Mouse (Mus musculus) thymus, postnatal 25 days (tissue): ENCODE data around the gene Asap2.

ENCODE experiments used
- DNase-seq: peaks from one replicate; pipeline ENCODE4 v3.0.0; 2022

Asap2 gene

GRCm38 (mm10) chr12:21217776-21218444, 227.7 kb downstream of the Asap2 start:
- no peak for DNase-seq

- DNase-seq, result no peak
These were observed 230.3 kb downstream of the Asap2 start for GRCm38 (mm10) chr12:21220596-21220995.

GRCm38 (mm10) chr12:21223923-21224322, 233.7 kb downstream of the Asap2 start:
- no peak for DNase-seq

- DNase-seq, result no peak
These were observed 235.1 kb downstream of the Asap2 start for GRCm38 (mm10) chr12:21225358-21225757.

DNA sequence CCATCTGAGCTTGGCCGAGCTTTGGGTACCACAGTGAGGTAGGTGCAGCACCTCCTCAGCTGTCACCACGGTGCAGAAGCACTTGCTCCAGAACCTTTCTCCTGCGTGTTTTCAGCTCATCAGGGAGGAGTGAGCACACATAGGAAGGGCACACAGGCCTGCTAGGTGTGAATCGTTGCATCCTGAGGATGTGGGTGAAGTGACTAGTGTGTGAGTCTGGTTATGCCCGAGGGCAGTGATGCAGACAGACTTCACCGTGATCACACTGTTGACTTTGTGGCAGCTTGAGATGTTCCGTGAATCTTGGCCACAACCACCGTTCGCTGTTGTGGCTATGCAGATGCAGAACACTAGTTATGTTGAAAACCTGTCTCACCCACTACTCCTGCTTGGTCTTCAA, 236.1 kb downstream of the Asap2 start:
- DNase-seq, result no peak

DNA sequence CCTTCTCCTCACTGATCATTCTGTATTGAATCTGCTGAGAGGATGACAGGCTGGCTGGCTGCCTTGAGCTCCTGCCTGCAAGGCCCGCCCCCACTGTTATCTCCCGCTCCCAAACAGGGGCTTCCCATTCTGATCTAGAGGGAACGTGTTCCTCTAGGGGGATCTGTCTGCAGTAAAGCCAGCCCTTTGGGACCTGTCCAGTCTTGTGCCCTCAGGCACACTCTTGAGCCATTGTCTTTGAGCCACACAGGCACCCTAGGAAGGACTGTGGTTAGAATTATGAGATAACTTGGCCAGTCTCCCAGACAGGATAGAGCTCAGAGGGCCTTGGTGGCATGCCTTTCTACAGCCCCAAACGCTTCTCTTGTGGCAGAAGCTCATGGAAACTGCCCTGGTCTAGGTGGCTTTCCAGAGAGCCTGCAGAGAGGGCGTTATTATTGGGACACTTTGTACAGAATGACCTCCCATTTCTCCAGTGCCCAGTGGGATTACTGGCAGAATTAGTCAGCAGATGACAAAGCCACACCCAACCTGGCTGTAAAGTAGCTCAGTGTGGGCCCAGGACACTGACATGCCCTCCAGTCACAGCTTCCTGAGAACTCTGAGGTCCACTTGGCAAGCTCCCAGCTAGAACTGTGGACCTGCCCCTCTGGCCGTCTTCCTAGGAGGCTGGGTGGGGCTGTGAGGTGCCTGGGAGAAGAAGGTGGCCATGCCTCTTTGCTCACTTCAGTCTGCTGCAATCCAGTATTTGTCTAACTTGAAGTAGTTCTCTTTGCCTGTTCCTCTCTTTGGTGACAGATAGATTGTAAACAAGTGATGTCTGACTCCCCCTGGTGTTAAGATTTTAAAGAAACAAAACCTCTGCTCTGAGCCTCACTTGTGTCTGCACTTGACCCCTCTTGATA, 237.1 kb downstream of the Asap2 start:
- no peak for DNase-seq

DNA sequence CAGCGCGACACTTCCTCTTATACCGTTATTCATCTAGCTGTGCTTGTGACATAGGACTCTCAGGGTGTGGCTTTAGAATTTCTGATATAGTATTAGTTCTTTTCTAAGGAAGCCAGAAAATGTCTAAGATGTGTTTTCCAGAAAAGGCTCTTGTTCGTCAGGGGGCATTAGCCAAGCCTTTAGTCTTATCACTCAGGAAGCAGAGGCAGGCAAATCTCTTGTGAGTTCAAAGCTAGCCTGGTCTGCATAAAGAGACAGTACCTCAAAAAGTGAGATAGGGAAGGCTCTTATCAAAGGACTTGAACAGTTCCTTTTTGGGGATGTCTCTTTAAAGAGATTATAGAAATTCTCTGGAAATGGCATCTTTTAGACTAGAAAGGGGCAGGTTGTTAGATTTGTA, 238.4 kb downstream of the Asap2 start:
- DNase-seq, result no peak

GRCm38 (mm10) chr12:21229076-21229918, 239.0 kb downstream of the Asap2 start:
- no peak for DNase-seq

DNA sequence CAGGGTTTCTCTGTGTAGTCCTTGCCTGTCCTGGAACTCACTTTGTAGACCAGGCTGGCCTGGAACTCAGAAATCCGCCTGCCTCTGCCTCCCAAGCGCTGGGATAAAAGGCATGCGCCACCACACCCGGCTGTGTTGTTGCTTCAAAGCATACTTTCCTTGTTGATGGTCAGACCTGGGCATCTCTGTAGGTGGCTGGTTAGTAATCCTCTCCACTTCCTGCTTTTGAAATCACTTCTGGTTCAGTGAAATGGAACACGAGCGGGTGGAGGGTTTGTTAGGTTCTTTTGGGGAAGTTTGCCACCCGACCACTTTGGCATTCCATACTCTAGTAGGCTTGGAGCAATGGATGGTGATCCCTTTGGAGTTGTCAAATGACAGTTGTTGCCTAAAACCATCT, 243.5 kb downstream of the Asap2 start:
- DNase-seq, result no peak

DNA sequence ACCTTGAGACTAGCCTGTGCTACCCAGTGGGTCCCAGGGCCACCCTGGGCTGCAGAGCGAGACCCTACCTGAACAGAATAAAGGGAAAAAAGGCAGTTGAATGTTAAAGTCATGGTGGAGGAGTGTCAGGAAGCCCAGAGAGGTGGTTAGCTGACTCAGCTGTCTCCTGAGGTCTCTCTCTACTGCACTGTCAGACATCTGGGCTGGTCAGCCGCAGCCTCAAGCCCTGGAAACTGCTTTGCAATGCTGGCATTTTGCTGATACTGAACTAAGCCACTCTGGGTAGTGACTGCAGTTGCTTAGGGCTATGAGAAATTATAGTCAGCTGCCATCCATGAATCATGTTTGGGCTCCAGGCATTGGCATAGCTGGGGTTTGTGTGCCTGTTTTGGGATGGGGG, 244.3 kb downstream of the Asap2 start:
- no peak for DNase-seq

GRCm38 (mm10) chr12:21241965-21242364, 251.7 kb downstream of the Asap2 start:
- no peak for DNase-seq

GRCm38 (mm10) chr12:21244375-21244960, 254.2 kb downstream of the Asap2 start:
- DNase-seq, result no peak

DNA sequence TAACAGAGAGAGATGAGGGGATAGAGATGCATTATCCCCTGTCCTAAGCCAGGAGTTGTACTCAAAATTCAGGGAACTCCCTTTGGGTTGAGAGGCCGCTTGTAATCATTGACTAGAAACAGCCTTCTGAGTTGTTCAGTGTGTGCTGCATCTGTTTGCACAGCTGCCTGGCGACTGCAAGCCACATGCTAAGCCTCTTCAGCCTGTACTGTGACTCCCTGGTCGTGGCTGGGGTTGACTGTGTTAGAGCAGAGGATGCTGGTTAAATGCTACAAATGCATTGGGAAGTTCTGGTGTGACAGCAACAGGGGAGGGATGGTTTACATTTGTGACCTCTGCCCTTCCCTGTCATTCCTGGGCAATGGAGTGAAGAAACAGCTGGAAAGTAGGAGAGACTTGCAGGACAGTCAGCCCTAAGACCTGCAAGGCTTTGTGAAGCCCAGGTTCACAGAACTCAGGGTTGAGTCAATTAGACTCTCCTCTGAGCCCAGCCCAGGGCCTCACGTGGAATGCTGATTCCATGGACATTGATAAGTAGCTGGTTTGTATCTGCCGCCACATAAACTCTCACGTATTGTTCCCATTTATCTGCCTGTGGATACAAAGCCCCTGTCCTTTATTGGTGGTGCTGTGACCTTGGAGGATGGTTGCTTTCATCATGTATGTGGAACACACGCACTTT, 257.6 kb downstream of the Asap2 start:
- no peak for DNase-seq

GRCm38 (mm10) chr12:21260494-21261256, 270.4 kb downstream of the Asap2 start:
- DNase-seq, result peak; percentile 35

DNA sequence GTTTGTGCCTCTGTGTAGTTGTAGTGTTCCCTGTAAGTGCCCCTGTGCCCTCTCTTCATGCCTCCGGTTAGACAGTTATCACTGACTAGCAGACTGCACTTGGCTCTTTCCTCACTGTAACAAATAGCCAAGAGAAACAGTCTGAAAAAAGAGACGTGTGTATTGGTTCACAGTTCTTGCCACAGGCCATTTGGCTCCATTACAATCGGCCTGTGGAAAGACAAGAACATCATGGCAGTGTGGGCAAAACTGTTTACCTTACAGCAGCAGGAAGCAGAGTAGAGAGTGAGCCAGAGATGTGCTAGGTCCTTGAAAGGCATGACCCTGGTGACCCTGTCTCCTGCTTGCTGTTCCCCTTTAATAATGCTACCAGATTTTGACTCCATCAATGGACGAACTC, 271.3 kb downstream of the Asap2 start:
- DNase-seq, result no peak

- no peak for DNase-seq
These were observed 273.0 kb downstream of the Asap2 start for GRCm38 (mm10) chr12:21263256-21263655.

- no peak for DNase-seq
These were observed 274.0 kb downstream of the Asap2 start for GRCm38 (mm10) chr12:21264241-21264640.

GRCm38 (mm10) chr12:21264970-21265369, 274.7 kb downstream of the Asap2 start:
- no peak for DNase-seq

GRCm38 (mm10) chr12:21265501-21265900, 275.2 kb downstream of the Asap2 start:
- DNase-seq, result no peak

DNA sequence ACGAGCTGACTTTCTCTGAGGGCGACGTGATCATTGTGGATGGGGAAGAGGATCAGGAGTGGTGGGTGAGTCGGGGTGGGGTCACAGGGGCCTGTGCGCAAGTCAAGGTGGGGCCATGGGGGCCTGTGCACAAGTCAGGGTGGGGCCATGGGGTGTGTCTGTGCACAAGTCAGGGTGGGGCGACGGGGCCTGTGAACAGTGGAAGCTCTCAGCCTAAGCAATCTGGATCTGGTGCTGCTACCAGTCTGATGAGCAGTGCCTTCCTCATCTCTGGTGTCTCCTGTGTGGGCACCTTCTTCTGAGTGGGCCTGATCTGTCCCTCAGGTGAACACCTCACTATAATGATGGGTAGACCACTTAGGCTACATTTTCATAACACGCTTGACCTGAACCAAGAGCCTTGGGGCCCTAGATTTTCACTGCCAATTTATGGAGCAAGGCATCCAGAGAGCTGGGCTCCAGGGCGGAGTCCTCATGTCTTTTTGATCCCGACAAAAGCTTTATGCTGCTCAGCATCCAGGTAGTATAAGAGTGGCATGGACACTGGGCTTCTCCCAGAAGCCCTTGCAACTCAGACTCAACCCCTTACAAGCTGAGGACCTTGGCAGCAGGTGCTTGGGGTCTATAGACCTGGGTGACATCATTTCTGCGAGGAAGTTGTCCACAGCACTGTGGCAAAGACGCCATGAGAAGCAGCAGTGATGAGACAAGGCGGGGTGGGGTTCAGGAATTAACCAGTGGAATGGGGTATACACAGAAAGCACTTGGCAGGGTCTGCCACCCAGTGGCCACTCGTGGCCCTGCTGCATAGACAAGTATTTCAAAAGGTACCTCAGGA, 275.9 kb downstream of the Asap2 start:
- peak; percentile 35 for DNase-seq

DNA sequence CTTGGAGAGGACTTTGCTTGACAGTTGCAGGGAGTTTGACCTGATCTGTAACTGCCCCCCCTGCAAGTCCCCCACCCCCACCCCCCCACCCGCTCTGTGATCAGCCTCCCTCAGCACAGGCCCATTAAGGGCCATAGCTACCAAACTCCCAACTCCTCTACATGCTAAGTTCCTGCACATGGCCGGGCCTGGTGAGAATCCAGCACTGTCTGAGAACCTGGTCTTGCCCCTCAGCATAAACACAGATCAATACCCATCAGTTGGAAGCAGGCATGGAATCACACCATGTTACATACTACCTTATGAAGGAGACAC, 276.5 kb downstream of the Asap2 start:
- DNase-seq, result no peak
